Mouse (Mus musculus) layer of hippocampus, adult 11-12 months (tissue): ENCODE results near the gene Src.
A peak's percentile ranks its signal among the peaks of the same experiment; 100 is the strongest.
"Not testable (repeated sequence)": the region's sequence is repeated elsewhere in the genome, so short reads cannot be mapped to it uniquely, and the experiment has no call there.

Experiments used
- DNase-seq: peaks from one replicate; pipeline ENCODE4 v3.0.0; 2022; ENCODE audit warnings: low spot score

Src gene

DNA sequence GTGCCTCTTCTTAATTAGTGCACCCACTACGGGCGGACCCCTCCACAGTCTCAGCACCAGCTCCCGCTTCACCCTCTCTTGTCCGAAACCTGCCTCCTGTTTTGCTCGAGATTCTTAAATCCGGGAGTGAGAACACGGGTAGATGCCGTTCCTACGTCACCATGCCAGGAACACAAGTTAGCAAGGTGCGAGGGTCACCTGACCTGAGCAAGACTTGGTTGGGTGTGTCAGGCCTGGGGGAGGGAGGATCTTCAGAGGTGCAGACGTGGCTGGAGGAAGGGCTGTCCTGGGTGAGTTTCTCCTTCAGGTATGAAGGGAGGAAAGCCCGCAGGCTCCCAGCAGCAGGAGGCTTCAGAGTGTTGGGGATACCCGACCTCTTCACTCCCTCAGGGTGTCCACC is at the start of gene Src:
Src (plus strand) TSS at position 239 of the 400 bp plus-strand sequence.
- DNase-seq, result no peak

GRCm38 (mm10) chr2:157371696-157372095 is 46.5 kb upstream of the Src start:
- no peak for DNase-seq

- DNase-seq, result no peak
These were observed 44.6 kb upstream of the Src start for GRCm38 (mm10) chr2:157373681-157374080.

DNA sequence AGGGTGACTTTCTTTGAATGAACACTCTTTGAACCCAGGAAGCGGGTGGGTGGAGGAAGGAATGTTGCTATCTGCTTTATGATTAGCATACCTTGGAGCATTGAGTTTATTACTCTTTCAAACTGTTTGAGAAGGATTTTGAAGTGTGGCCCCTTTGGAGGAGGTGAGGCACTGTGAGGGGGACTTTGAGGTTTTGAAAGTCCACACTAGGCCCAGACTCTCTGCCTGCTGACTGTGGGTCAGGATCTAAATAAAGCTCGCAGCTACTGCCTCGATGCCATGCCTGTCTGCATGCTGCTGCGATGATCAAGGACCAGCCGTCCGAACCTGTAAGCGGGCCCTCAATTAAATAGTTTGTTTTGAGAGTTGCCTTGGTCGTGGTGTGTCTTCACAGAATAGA is 43.2 kb upstream of the Src start:
- no peak for DNase-seq

- no peak for DNase-seq
These were observed 42.2 kb upstream of the Src start for GRCm38 (mm10) chr2:157375794-157376757.

DNA sequence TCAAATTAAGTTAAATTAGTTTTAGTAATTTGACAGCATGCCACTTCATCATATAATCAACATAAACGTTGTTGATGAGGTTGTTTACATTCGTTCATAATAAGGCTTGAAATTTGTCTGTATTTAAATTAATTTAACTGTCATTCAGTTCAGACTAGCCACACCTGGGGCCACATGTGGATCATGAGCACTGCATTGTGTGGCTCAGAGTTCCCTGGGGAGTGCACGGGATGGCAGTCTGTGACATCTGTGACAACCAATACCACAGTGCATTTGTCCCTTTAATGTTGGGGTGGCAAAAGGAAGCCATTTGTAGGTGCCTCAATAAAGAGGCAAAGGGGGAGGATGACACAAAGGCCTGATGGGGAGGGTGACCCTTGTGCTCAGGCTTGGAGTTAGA is 41.2 kb upstream of the Src start:
- no peak for DNase-seq

GRCm38 (mm10) chr2:157384836-157385235 is 33.4 kb upstream of the Src start:
- no peak for DNase-seq

- not testable (repeated sequence) for DNase-seq
These were observed 29.2 kb upstream of the Src start for GRCm38 (mm10) chr2:157388901-157389590.

- no peak for DNase-seq
These were observed 28.7 kb upstream of the Src start for GRCm38 (mm10) chr2:157389591-157389921.

- DNase-seq, result no peak
These were observed 25.9 kb upstream of the Src start for GRCm38 (mm10) chr2:157392331-157392730.

- DNase-seq, result no peak
These were observed 24.7 kb upstream of the Src start for GRCm38 (mm10) chr2:157393549-157393948.

DNA sequence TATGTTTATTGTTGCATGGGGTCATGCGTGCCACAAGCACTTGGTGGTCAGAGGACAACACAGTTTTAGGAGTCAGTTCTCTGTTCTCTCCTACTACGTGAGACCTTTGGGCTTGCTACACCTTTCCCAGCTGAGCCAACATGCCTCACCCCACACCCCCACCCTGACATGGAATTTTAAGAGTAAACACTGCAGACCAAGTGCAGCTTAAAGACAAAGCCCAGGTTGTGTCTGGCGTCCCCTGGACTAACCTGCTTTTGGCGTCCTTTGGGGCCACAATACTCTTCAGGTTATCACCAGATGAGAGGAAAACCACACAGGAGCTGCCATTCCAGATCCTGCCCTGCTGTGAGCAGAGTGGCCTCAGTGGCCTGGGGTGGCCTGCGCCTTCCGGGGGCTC is 23.4 kb upstream of the Src start:
- no peak for DNase-seq

- no peak for DNase-seq
These were observed 22.9 kb upstream of the Src start for GRCm38 (mm10) chr2:157395371-157395770.

- DNase-seq, result no peak
These were observed 22.3 kb upstream of the Src start for GRCm38 (mm10) chr2:157395960-157396359.

DNA sequence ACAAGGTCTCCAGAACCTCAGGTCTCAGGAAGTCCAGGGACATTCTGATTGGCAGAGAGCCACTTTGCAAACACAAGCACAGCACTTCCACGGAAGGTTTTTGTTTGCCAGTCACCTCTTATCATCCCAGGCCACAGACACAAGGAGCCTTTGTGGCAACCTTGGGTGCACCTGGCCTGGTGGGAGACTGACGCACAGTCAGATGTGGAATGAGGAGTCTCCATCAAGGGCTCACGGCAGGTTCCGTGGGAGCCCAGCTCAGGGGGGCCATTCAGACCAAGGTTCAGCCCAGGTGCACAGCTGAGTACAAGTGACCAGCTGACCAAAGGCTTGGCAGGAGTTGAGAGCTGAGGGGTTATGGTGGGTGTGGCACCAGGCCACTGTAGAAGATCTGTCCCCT is 20.9 kb upstream of the Src start:
- DNase-seq, result no peak

DNA sequence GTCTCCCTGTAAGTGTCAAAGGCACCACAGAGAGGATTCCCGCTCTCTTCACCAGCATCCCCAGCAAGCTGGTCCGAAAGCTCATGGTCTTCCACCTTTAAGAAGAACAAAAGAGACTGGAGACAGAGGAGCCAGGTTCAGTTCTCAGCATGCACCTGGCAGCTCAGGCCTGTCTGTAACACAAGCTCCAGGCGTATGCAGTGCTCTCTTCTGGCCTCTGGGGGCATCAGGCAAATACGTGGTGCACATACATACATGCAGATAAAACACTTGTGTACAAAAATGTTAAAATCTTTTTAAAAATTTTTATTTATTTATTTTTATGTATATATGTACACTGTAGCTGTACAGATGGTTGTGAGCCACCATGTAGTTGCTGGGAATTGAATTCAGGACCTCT is 19.7 kb upstream of the Src start:
- no peak for DNase-seq

DNA sequence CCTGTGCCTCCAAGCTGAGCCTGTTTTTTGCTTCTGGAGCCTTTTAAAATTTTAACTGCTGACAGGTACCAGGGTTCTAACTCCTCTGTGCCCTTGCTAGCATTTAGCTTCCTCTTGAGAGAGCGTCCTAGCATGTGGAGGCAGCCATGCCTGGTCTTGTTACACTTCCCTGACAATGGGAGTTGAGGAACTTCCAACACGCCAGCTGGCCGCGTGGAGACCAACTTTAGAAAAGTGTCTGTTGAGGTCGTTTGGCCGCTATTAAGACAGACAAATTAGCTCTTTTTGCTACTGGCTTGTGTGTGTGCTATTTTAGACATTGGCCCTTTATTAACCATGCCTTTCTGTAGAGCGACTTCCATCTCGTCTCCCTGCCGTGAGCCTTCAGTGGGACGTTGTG is 18.4 kb upstream of the Src start:
- no peak for DNase-seq

DNA sequence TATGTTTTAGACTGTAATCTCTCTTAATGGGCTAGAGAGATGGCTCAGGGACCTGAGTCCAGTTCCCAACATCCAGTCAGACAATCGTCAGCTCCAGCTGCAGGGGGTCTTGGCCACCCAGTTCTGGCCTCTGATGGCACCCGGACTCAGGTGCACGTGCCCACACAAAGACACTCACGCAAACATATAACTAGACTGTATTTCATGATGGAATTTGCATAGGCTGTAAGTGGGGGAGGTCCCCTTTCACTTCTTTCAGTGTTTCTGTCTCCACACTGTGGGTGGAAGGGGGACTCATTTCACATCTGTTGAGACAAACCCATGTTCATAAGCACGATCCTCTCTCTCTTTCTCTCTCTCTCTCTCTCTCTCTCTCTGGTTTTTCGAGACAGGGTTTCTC is 17.8 kb upstream of the Src start:
- DNase-seq, result no peak

- DNase-seq, result no peak
These were observed 17.0 kb upstream of the Src start for GRCm38 (mm10) chr2:157401261-157401660.

DNA sequence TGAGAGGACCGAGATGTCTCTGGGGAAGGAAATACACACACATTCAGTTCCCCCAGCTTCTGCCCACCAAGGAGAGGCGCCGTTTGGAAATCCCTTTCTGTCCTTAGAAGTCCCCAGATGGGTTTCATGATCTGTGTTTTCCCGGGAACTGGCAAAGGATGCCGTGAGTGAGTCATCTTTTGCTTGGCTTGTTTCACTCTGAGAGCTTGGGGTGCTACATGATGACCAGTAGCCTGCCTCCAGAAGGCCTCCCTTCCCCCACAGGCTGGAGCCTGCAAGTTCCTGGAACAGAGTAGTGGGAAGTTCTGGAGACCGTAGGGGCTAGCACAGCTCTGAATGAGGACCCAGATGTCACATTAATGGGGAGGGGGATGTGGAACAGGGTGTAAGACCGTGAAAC is 10.6 kb upstream of the Src start:
- no peak for DNase-seq

GRCm38 (mm10) chr2:157409793-157410533 is 8.3 kb upstream of the Src start:
- DNase-seq, result peak; percentile 78

DNA sequence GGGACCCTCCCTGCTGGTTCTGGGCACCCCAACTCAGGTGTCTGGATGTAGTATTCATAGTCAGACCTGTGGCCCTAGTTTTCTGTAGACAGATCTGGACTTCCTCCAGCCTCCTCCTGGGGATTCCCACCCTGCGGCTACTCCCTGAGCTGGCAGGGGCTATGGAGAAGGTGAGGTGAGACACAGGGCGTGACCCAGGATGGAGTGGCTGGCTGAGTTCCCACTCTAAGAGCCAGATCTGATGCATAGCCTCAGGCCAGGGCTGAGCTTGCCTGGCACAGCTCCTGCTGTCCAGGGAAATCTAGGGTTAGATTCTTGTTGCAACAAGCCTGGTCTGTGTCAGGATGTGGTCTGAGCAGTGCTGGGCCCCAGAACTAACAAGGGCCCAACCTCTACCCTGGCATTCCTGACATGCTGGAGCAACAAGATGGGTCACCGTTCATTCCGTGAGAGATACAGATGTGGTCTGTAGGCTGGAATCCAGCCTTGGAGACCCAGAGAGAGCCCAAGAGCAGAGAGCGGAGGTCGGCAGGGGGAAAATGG is 7.0 kb upstream of the Src start:
- DNase-seq, result no peak
